In the genomic region with DNA sequence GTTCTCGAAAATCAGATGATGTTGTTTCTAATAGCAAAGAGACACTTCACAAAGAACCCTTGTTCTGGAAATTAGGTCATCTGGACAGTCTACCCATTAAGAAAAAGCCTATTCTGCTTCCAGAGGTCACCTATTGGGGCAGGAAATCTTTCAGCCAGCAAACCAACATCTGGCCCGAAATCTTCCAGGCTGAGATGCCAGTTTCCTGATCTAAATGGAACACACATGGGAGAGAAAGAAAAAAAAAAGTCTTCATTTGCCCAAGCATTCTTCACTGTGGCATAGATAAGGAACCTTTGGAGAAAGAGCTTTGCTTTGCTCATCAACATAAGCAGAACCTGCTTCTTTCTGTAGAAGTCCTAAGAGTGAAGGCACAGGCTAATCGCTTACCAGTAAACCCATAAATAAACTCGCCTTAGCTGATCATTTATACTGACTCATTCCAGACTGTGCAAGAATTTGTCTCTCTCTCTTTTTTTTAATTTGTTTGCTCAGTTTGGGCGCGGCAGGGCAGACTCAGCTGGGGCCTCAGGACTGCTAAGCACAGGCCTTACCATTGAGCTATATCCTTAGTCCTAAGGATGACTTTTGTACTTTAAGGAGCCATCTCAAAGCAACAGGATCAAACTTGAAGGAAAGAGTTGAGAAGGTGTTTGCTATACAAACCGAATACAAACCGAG, we compare ENCODE assay signal across 18 mouse cellular contexts. TPM values are rescaled to one million over a fixed set of nuclear protein-coding genes. Genes with fewer than 3 reads are reported as not detected.
DNase-seq lines count a peak whose midpoint lies in the region; ATAC-seq and TF ChIP-seq lines count a peak whose summit lies in the region.
"Had no signal": no experiment of that assay in that cellular context is flagged by ENCODE, and none has a peak within 500 bp of the region (broad histone marks: within the 10 kb centered on the region; RNA-seq: fewer than 3 reads in every experiment).

No protein-coding gene starts in this region.

- no peak overlapping the region for H3K4me2 ChIP-seq in embryonic facial prominence, embryonic 13.5 days
- H3K4me2 ChIP-seq: liver, embryonic 13.5 days had no signal

- TF ChIP-seq POLR2A in kidney, adult 2 months (IDR thresholded peaks at IDR 0.05; ENCODE audit: low read depth, low read length), result no peak

- WGBS in kidney, adult 2 months, result 53% methylated on average over 8 of the region's 8 CpGs
- WGBS in embryonic facial prominence, embryonic 13.5 days, result 42% methylated on average over 8 of the region's 8 CpGs

- H3K27ac ChIP-seq in kidney, adult 2 months (ENCODE audit: insufficient read depth, low read depth, low read length), result peak overlapping the region; percentile 37; the same call in 1 of the 2 replicates
- H3K27ac ChIP-seq in embryonic facial prominence, embryonic 13.5 days, result peak overlapping the region; percentile 23; the same call in 1 of the 2 replicates
- H3K27ac ChIP-seq: liver, embryonic 13.5 days had no signal

- H3K4me3 ChIP-seq in kidney, adult 2 months (ENCODE audit: insufficient read depth, low read depth, low read length), result no peak overlapping the region
- no peak overlapping the region for H3K4me3 ChIP-seq in embryonic facial prominence, embryonic 13.5 days
- H3K4me3 ChIP-seq: liver, embryonic 13.5 days had no signal

- no peaks in the 10 kb centered on the region for H3K9me3 ChIP-seq in embryonic facial prominence, embryonic 13.5 days
- H3K9me3 ChIP-seq: liver, embryonic 13.5 days had no signal

- DNase-seq in kidney, adult 2 months, result peak; percentile 36
- DNase-seq in kidney, adult 8-10 months, result no peak
- DNase-seq in Muller cell, postnatal 12 days (ENCODE audit: inconsistent ontology term), result peak; percentile 69
- DNase-seq in mesoderm, embryonic 11.5 days (ENCODE audit: low read depth, low spot score), result peak; percentile 24
- DNase-seq in urinary bladder, postnatal 25 days (ENCODE audit: low spot score), result no peak
- no peak for DNase-seq in adrenal gland, adult 8-10 months
- DNase-seq in adrenal gland, adult 18-20 months (ENCODE audit: low spot score in 2 of 2), result no peak
- DNase-seq: forebrain, postnatal 0 days; heart, adult 11 months; heart, postnatal 4 days; kidney, adult 18-20 months; liver, embryonic 13.5 days; lung, postnatal 36 days; right cerebral cortex, postnatal 4 days; thymus, adult 2 months had no signal

- ATAC-seq in embryonic facial prominence, embryonic 13.5 days (ENCODE audit: insufficient number of reproducible peaks, insufficient read depth, low FRiP score, low TSS enrichment, low read depth), result no peak
- ATAC-seq: forebrain, postnatal 0 days; midbrain, embryonic 16.5 days had no signal

- no peak overlapping the region for H3K9ac ChIP-seq in embryonic facial prominence, embryonic 13.5 days
- H3K9ac ChIP-seq: forebrain, postnatal 0 days; liver, embryonic 13.5 days had no signal

- no peaks in the 10 kb centered on the region for H3K36me3 ChIP-seq in kidney, adult 2 months (ENCODE audit: control insufficient read depth, insufficient read depth, low read length)
- H3K36me3 ChIP-seq in embryonic facial prominence, embryonic 13.5 days, result no peaks in the 10 kb centered on the region
- H3K36me3 ChIP-seq: liver, embryonic 13.5 days had no signal

- TF ChIP-seq CTCF in kidney, adult 2 months (conservative IDR thresholded peaks at IDR 0.05; ENCODE audit: insufficient read depth, insufficient read length, low read depth, low read length), result no peak

- H3K27me3 ChIP-seq in kidney, adult 2 months (replicated peaks; ENCODE audit: control insufficient read depth, insufficient read depth, low read length), result no peaks in the 10 kb centered on the region
- no peaks in the 10 kb centered on the region for H3K27me3 ChIP-seq in embryonic facial prominence, embryonic 13.5 days
- H3K27me3 ChIP-seq: liver, embryonic 13.5 days had no signal

- peaks cover 5% of the 10 kb centered on the region; the same call in 1 of the 2 replicates for H3K4me1 ChIP-seq in kidney, adult 2 months (ENCODE audit: control insufficient read depth, insufficient read depth, low read length)
- peaks cover 16% of the 10 kb centered on the region for H3K4me1 ChIP-seq in embryonic facial prominence, embryonic 13.5 days
- H3K4me1 ChIP-seq: liver, embryonic 13.5 days had no signal

RNA-seq across cellular contexts. Expression of a gene that starts 13.1 kb away (rescaled TPM):
- 13.5 and 14.5 TPM in 2 replicates for polyA plus RNA-seq in kidney, adult 2 months (2012; rRNA removed)
- 5.9 and 7.5 TPM in 2 replicates for polyA plus RNA-seq in embryonic facial prominence, embryonic 13.5 days (2015; fragmentation: Nextera tagmentation; extraction: Ambion mirVana)
- 10 to 100 TPM; 24.4 to 37.2 (median 27.9) TPM for total RNA-seq in adrenal gland, adult 8-10 months (2022)
- total RNA-seq in adrenal gland, adult 18-20 months (2021), result 10 to 100 TPM; 35.1 to 83.4 TPM
- total RNA-seq: MEL had no signal

Comparison
In these comparisons a context has a peak if more than half of its experiments do, and no peak if none do; other contexts are left out.
1. DNase-seq: peak in kidney, adult 2 months (single experiment), Muller cell, postnatal 12 days (single experiment) and mesoderm, embryonic 11.5 days (single experiment); none in kidney, adult 8-10 months (0 of 2), urinary bladder, postnatal 25 days (single experiment), adrenal gland, adult 8-10 months (single experiment) and adrenal gland, adult 18-20 months (0 of 2).